Mouse (Mus musculus) MEL (cell line): ENCODE data around the gene Lamtor1.

Experiments used
- CHD1 ChIP-seq: IDR thresholded peaks from 2 replicates; pipeline ENCODE4 v1.6.1; 2012; ENCODE audit warnings: low read depth, mild to moderate bottlenecking, inconsistent platforms, low read length, improper control_type of control experiment
- CTCF ChIP-seq, 3 experiments: IDR thresholded peaks in 2 of 3; conservative IDR thresholded peaks in 1 of 3; 2 replicates each; pipeline ENCODE4 v1.5.1; 2011 to 2012; ENCODE audit warnings: low read length in 3 of 3, low read depth in 2 of 3, mild to moderate bottlenecking in 2 of 3, improper control_type of control experiment in 1 of 3, inconsistent platforms in 1 of 3, mixed read lengths in 1 of 3, moderate library complexity in 1 of 3; ENCODE audit not compliant: control insufficient read depth in 1 of 3, insufficient read depth in 1 of 3, poor library complexity in 1 of 3, severe bottlenecking in 1 of 3
- ETS1 ChIP-seq: IDR thresholded peaks from 2 replicates; pipeline ENCODE4 v1.6.1; 2012; ENCODE audit warnings: low read depth, mild to moderate bottlenecking, inconsistent platforms, low read length, improper control_type of control experiment, moderate library complexity
- GATA1 ChIP-seq: IDR thresholded peaks from 2 replicates; pipeline ENCODE4 v1.6.1; 2011; ENCODE audit warnings: low read depth, low read length, improper control_type of control experiment
- MAX ChIP-seq: IDR thresholded peaks from 2 replicates; pipeline ENCODE4 v1.6.1; 2011; ENCODE audit warnings: low read length, improper control_type of control experiment
- POLR2A ChIP-seq, 2 experiments: IDR thresholded peaks; 2 replicates each; pipeline ENCODE4 v1.6.1; 2011 to 2012; ENCODE audit warnings: low read length in 2 of 2, mild to moderate bottlenecking in 2 of 2, control low read depth in 1 of 2, improper control_type of control experiment in 1 of 2, low read depth in 1 of 2, moderate library complexity in 1 of 2; ENCODE audit not compliant: control insufficient read depth in 1 of 2, insufficient read depth in 1 of 2, poor library complexity in 1 of 2
- POLR2AphosphoS5 ChIP-seq: IDR thresholded peaks from 2 replicates; pipeline ENCODE4 v1.6.1; 2012; ENCODE audit warnings: low read depth, borderline replicate concordance, mild to moderate bottlenecking, inconsistent platforms, low read length, moderate library complexity, mixed read lengths
- TAL1 ChIP-seq: IDR thresholded peaks from 2 replicates; pipeline ENCODE4 v1.6.1; 2012; ENCODE audit warnings: mild to moderate bottlenecking, inconsistent platforms, low read length, moderate library complexity, mixed read lengths
- USF1 ChIP-seq: IDR thresholded peaks from 2 replicates; pipeline ENCODE4 v1.6.1; 2014; ENCODE audit warnings: low read depth, mild to moderate bottlenecking, inconsistent platforms, low read length, improper control_type of control experiment, moderate library complexity

DNA sequence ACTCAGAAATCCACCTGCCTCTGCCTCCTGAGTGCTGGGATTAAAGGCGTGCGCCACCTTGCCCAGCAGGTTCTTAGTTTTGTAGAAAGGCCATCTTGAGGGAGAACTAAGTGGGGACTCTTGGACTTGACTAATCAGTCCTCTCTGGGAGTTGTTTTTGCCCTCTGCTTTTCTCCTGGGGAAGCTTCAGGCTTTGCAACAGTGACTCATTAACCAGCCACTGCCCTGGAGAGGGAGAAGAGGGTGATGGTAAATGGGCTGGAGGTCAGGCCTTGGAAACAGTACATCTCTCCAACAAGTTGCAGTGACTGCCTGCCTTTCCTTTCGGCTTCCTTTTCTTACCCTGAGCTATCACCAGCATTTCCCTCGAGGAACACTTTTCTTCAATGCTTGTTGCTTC lies 58.8 kb downstream of the Lamtor1 start:
- TF ChIP-seq CTCF (IDR thresholded peaks at IDR 0.05 in 2 of 3, conservative IDR thresholded peaks at IDR 0.05 in 1 of 3; ENCODE audit: control insufficient read depth in 1 of 3, insufficient read depth in 1 of 3, low read depth in 2 of 3, low read length in 3 of 3, poor library complexity in 1 of 3, severe bottlenecking in 1 of 3) (no peak), CHD1 (no peak), TAL1 (no peak), MAX (no peak), POLR2A (IDR thresholded peaks at IDR 0.05; ENCODE audit: control insufficient read depth in 1 of 2, insufficient read depth in 1 of 2, low read depth in 1 of 2, low read length in 2 of 2, poor library complexity in 1 of 2) (no peak), GATA1 (no peak), USF1 (no peak), POLR2AphosphoS5 (no peak), ETS1 (no peak)
